Mouse (Mus musculus) MEL (cell line): ENCODE measurements around the gene Rfx7.

ENCODE experiments used
- CHD2 ChIP-seq: IDR thresholded peaks from 2 replicates; pipeline ENCODE4 v1.6.1; 2011; ENCODE audit warnings: low read length, improper control_type of control experiment
- CTCF ChIP-seq, 3 experiments: IDR thresholded peaks in 2 of 3; conservative IDR thresholded peaks in 1 of 3; 2 replicates each; pipeline ENCODE4 v1.5.1; 2011 to 2012; ENCODE audit warnings: low read length in 3 of 3, low read depth in 2 of 3, mild to moderate bottlenecking in 2 of 3, improper control_type of control experiment in 1 of 3, inconsistent platforms in 1 of 3, mixed read lengths in 1 of 3, moderate library complexity in 1 of 3; ENCODE audit not compliant: control insufficient read depth in 1 of 3, insufficient read depth in 1 of 3, poor library complexity in 1 of 3, severe bottlenecking in 1 of 3
- E2F4 ChIP-seq: IDR thresholded peaks from 2 replicates; pipeline ENCODE4 v1.6.1; 2011; ENCODE audit warnings: low read depth, low read length, improper control_type of control experiment, borderline replicate concordance
- MAZ ChIP-seq: IDR thresholded peaks from 2 replicates; pipeline ENCODE4 v1.6.1; 2012; ENCODE audit warnings: low read depth, mild to moderate bottlenecking, inconsistent platforms, low read length, improper control_type of control experiment
- MYB ChIP-seq: IDR thresholded peaks from 2 replicates; pipeline ENCODE4 v1.6.1; 2011; ENCODE audit warnings: mild to moderate bottlenecking, low read depth, low read length, improper control_type of control experiment
- POLR2A ChIP-seq, 2 experiments: IDR thresholded peaks; 2 replicates each; pipeline ENCODE4 v1.6.1; 2011 to 2012; ENCODE audit warnings: low read length in 2 of 2, mild to moderate bottlenecking in 2 of 2, control low read depth in 1 of 2, improper control_type of control experiment in 1 of 2, low read depth in 1 of 2, moderate library complexity in 1 of 2; ENCODE audit not compliant: control insufficient read depth in 1 of 2, insufficient read depth in 1 of 2, poor library complexity in 1 of 2
- POLR2AphosphoS2 ChIP-seq: IDR thresholded peaks from 2 replicates; pipeline ENCODE4 v1.6.1; 2011; ENCODE audit warnings: low read length, improper control_type of control experiment
- POLR2AphosphoS5 ChIP-seq: IDR thresholded peaks from 2 replicates; pipeline ENCODE4 v1.6.1; 2012; ENCODE audit warnings: low read depth, borderline replicate concordance, mild to moderate bottlenecking, inconsistent platforms, low read length, moderate library complexity, mixed read lengths
- RCOR1 ChIP-seq: IDR thresholded peaks from 2 replicates; pipeline ENCODE4 v1.6.1; 2012; ENCODE audit warnings: low read depth, mild to moderate bottlenecking, inconsistent platforms, low read length, improper control_type of control experiment
- TAL1 ChIP-seq: IDR thresholded peaks from 2 replicates; pipeline ENCODE4 v1.6.1; 2012; ENCODE audit warnings: mild to moderate bottlenecking, inconsistent platforms, low read length, moderate library complexity, mixed read lengths
- UBTF ChIP-seq: IDR thresholded peaks from 2 replicates; pipeline ENCODE4 v1.6.1; 2012; ENCODE audit warnings: low read depth, mild to moderate bottlenecking, inconsistent platforms, low read length, improper control_type of control experiment, moderate library complexity, borderline replicate concordance; ENCODE audit not compliant: insufficient read depth
- USF1 ChIP-seq: IDR thresholded peaks from 2 replicates; pipeline ENCODE4 v1.6.1; 2014; ENCODE audit warnings: low read depth, mild to moderate bottlenecking, inconsistent platforms, low read length, improper control_type of control experiment, moderate library complexity
- ZKSCAN1 ChIP-seq: IDR thresholded peaks from 2 replicates; pipeline ENCODE4 v1.6.1; 2012; ENCODE audit warnings: low read depth, mild to moderate bottlenecking, inconsistent platforms, low read length, improper control_type of control experiment, moderate library complexity

DNA sequence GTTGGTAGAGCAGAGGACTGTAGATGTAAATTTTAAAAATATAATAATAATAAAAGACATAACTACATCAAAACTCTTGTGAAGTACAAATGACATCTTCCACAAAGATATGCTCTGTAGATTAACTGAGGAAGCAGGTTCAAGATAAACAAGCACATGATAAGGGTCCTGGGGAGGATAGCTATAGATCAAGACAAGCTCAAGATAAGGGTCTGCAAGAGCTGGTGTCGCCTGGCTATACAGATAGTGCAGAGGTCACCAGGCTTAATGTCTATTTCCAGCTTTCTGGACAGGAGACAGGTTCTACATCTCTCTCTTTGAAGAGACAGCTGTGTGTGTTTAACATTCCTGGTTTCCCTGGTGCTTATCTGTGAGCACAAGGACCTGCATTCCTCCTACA, 100.2 kb downstream of the Rfx7 start:
- no peak for TF ChIP-seq POLR2AphosphoS5
- no peak for TF ChIP-seq USF1
- TF ChIP-seq CTCF (IDR thresholded peaks at IDR 0.05 in 2 of 3, conservative IDR thresholded peaks at IDR 0.05 in 1 of 3; ENCODE audit: control insufficient read depth in 1 of 3, insufficient read depth in 1 of 3, low read depth in 2 of 3, low read length in 3 of 3, poor library complexity in 1 of 3, severe bottlenecking in 1 of 3): no peak
- no peak for TF ChIP-seq TAL1
- TF ChIP-seq ZKSCAN1: no peak
- no peak for TF ChIP-seq MAZ
- no peak for TF ChIP-seq E2F4
- no peak for TF ChIP-seq POLR2AphosphoS2
- TF ChIP-seq POLR2A (IDR thresholded peaks at IDR 0.05; ENCODE audit: control insufficient read depth in 1 of 2, insufficient read depth in 1 of 2, low read depth in 1 of 2, low read length in 2 of 2, poor library complexity in 1 of 2): no peak
- TF ChIP-seq CHD2: no peak
- TF ChIP-seq UBTF: no peak
- TF ChIP-seq RCOR1: no peak
- no peak for TF ChIP-seq MYB
